Mouse (Mus musculus) midbrain, embryonic 13.5 days (tissue): ENCODE measurements around the gene Rtp1. TPM values are rescaled to one million over a fixed set of nuclear protein-coding genes. Genes with fewer than 3 reads are reported as not detected.

Experiments used
- ATAC-seq: fragments of 200-750 bp; cut with Nextera tagmentation; 2 replicates; pipeline ENCODE4 v1.8.0; 2017; ENCODE audit warnings: mild to moderate bottlenecking, moderate TSS enrichment, moderate library complexity
- H3K27ac ChIP-seq: fragments of 300-500 bp; sonication (generic); 2 replicates; pipeline ENCODE4 v1.5.1; 2015; ENCODE audit warnings: inconsistent platforms, mild to moderate bottlenecking, moderate library complexity
- H3K27me3 ChIP-seq: fragments of 300-500 bp; sonication (generic); 2 replicates; pipeline ENCODE4 v1.6.1; 2015; ENCODE audit warnings: mild to moderate bottlenecking, inconsistent platforms
- H3K36me3 ChIP-seq: fragments of 300-500 bp; sonication (generic); 2 replicates; pipeline ENCODE4 v1.6.1; 2015; ENCODE audit warnings: mild to moderate bottlenecking, inconsistent platforms
- H3K4me1 ChIP-seq: fragments of 300-500 bp; sonication (generic); replicated peaks from 2 replicates; pipeline ENCODE4 v1.6.1; 2015; ENCODE audit warnings: inconsistent platforms
- H3K4me2 ChIP-seq: fragments of 300-500 bp; sonication (generic); replicated peaks from 2 replicates; pipeline ENCODE4 v1.6.1; 2015; ENCODE audit warnings: moderate library complexity, mild to moderate bottlenecking, inconsistent platforms
- H3K4me3 ChIP-seq: fragments of 300-500 bp; sonication (generic); replicated peaks from 2 replicates; pipeline ENCODE4 v1.5.1; 2015; ENCODE audit warnings: mild to moderate bottlenecking, inconsistent platforms
- H3K9ac ChIP-seq: fragments of 300-500 bp; sonication (generic); replicated peaks from 2 replicates; pipeline ENCODE4 v1.6.1; 2015; ENCODE audit warnings: mild to moderate bottlenecking, inconsistent platforms
- H3K9me3 ChIP-seq: fragments of 300-500 bp; sonication (generic); 2 replicates; pipeline ENCODE4 v1.6.1; 2016; ENCODE audit warnings: mild to moderate bottlenecking, inconsistent platforms
- WGBS: fragments of 180-500 bp; shearing (Covaris S2); methylation state at CpG from one replicate; pipeline ENCODE4 v1.1.7; 2015; 5-methylcytosine and 5-hydroxymethylcytosine counted together
- polyA plus RNA-seq: library from polyadenylated mRNA; unstranded; fragments of >200 nt; fragmentation: Nextera tagmentation; extraction: Ambion mirVana; gene quantifications from 2 replicates; pipeline ENCODE4 v1.2.1, GENCODE M21; 2015

Gene Rtp1
- polyA plus RNA-seq, 1 experiment from 2014 or later, result 0.08 TPM

- Histone ChIP-seq H3K4me3 (no peak overlapping the region), H3K4me2 (no peak overlapping the region), H3K9me3 (no peaks in the 10 kb centered on the region), H3K36me3 (no peaks in the 10 kb centered on the region), H3K4me1 (no peaks in the 10 kb centered on the region), H3K27ac (no peak overlapping the region), H3K27me3 (no peaks in the 10 kb centered on the region; the same call in 1 of the 2 replicates), H3K9ac (no peak overlapping the region)
- WGBS, result 53% methylated on average over 7 of the region's 7 CpGs
- ATAC-seq, result no peak
Measured at GRCm38 (mm10) chr16:23458906-23459588, 30.1 kb downstream of the Rtp1 start.

DNA sequence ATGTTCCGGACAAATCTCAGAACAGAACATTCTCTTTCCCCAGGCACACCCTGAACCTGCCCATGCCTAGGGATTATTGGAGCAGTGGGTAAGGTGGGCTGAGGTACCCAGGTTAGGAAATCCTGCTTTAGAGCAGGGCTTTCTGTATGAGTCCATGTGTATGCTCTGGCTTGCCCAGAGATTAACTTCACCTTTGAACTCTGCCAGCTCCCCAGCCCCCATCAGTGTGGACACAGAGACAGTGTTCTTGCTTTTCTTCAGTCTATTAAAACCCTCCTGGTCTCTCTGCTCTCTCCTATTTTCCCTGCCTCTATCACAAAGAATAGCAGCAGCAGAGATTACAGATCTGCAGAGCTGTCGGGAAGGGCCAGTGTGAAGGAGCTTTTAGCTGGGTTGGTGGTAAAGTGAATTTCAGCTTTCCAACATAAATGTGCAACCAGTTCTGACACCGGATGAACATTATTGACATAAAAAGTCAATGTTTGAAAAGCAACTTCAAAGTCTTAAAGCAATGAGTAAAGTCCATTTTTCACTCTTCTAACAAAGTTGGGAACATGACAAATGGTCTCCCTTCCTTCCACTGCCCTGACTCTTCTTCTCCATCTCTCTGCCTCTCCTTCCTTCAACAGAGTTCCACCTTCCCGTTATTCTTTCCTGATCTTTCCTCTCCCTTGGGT lies 34.9 kb downstream of the Rtp1 start:
- 85% methylated on average over 4 of the region's 4 CpGs for WGBS
- peaks cover 4% of the 10 kb centered on the region; the same call in 1 of the 2 replicates for H3K36me3 ChIP-seq
- no peaks in the 10 kb centered on the region for H3K4me1 ChIP-seq
- no peak overlapping the region for H3K4me2 ChIP-seq
- no peak overlapping the region for H3K9ac ChIP-seq
- no peaks in the 10 kb centered on the region for H3K27me3 ChIP-seq
- H3K4me3 ChIP-seq, result no peak overlapping the region
- no peaks in the 10 kb centered on the region for H3K9me3 ChIP-seq
- no peak for ATAC-seq
- H3K27ac ChIP-seq, result no peak overlapping the region

DNA sequence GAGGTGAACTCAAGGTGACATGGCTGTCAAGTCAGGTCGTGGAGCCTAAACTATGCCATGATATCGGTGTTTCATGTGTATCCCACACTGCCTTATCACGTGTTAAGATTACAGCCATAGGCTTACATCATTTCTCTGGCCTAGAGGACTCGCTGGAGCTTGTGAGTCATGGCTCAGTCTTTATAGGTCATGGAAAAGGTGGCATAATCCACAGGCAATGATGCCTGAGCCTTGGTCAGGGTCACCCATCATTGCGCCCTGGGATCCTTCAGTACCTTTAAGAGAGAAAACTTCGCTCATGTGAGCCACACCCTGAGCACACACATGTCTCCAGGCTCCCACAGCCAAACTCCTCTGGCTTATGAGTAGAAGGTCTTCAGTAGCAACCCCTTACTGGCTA lies 42.6 kb downstream of the Rtp1 start:
- Histone ChIP-seq H3K4me1 (no peaks in the 10 kb centered on the region), H3K9ac (no peak overlapping the region), H3K4me3 (no peak overlapping the region), H3K27ac (no peak overlapping the region), H3K27me3 (no peaks in the 10 kb centered on the region), H3K4me2 (no peak overlapping the region), H3K36me3 (peaks cover 48% of the 10 kb centered on the region), H3K9me3 (no peaks in the 10 kb centered on the region)
- ATAC-seq, result no peak
- 98% methylated on average over 6 of the region's 6 CpGs for WGBS

DNA sequence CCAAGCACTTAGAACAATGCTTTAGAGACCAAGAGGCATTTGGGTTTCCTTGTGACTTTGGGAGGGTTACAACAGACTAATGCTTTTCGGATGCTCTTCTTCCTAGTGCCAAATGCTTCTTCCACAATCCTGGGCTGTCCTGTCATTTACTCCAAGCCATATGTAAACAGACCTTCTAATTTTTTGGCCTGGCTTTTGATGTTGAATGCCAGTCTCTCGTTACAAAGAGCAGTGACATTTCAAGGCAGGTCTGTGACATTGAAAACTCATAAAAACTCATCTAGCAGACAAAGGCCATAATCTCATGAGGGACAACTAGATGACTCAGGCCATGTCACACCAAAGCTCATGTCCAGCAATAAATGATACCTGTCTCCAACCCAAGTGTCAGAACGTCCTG lies 43.1 kb downstream of the Rtp1 start:
- no peak overlapping the region for H3K9ac ChIP-seq
- H3K9me3 ChIP-seq, result no peaks in the 10 kb centered on the region
- WGBS, result 82% methylated on average over 3 of the region's 3 CpGs
- no peak for ATAC-seq
- no peak overlapping the region for H3K4me2 ChIP-seq
- no peaks in the 10 kb centered on the region for H3K4me1 ChIP-seq
- H3K4me3 ChIP-seq, result no peak overlapping the region
- H3K36me3 ChIP-seq, result peaks cover 48% of the 10 kb centered on the region
- H3K27ac ChIP-seq, result no peak overlapping the region
- H3K27me3 ChIP-seq, result no peaks in the 10 kb centered on the region

DNA sequence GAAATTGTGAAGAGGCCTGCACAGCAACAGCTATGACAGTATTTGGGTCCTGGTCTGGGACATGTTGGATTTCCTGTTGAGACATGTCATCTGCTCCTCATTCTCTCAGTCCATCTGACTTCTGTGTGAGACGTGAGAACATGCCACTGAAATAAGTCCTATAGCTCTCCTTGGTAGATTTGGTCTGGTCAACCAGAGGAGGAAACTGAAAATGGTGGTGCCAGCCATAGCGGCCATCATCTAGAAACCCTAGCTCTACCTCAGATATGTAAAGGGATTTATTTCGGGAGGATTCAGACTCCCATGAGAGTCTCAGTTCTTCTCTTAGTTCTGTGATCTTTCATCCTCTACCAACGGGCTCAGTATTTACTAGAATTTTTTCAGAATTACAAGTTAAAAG lies 46.7 kb downstream of the Rtp1 start:
- WGBS, result 94% methylated on average over 4 of the region's 4 CpGs
- Histone ChIP-seq H3K9me3 (no peaks in the 10 kb centered on the region), H3K4me1 (no peaks in the 10 kb centered on the region), H3K36me3 (peaks cover 31% of the 10 kb centered on the region), H3K4me2 (no peak overlapping the region), H3K9ac (no peak overlapping the region), H3K27ac (no peak overlapping the region), H3K27me3 (no peaks in the 10 kb centered on the region), H3K4me3 (no peak overlapping the region)
- no peak for ATAC-seq

GRCm38 (mm10) chr16:23476598-23476997 lies 47.7 kb downstream of the Rtp1 start:
- no peak overlapping the region for H3K27ac ChIP-seq
- ATAC-seq, result no peak
- H3K4me2 ChIP-seq, result no peak overlapping the region
- no peak overlapping the region for H3K9ac ChIP-seq
- peaks cover 32% of the 10 kb centered on the region for H3K36me3 ChIP-seq
- no peaks in the 10 kb centered on the region for H3K27me3 ChIP-seq
- no peaks in the 10 kb centered on the region for H3K9me3 ChIP-seq
- H3K4me1 ChIP-seq, result no peaks in the 10 kb centered on the region
- H3K4me3 ChIP-seq, result no peak overlapping the region

- H3K9me3 ChIP-seq, result no peaks in the 10 kb centered on the region
- H3K27me3 ChIP-seq, result no peaks in the 10 kb centered on the region
- H3K4me1 ChIP-seq, result 0 out of 2 replicates have a peak, but pooled peaks cover 3% of the 10 kb centered on the region
- no peak overlapping the region for H3K4me3 ChIP-seq
- H3K9ac ChIP-seq, result no peak overlapping the region
- H3K4me2 ChIP-seq, result no peak overlapping the region
- peaks cover 32% of the 10 kb centered on the region for H3K36me3 ChIP-seq
- ATAC-seq, result no peak
- WGBS, result 66% methylated on average over 7 of the region's 7 CpGs
- H3K27ac ChIP-seq, result no peak overlapping the region
Measured at GRCm38 (mm10) chr16:23479872-23480603, 51.1 kb downstream of the Rtp1 start.

GRCm38 (mm10) chr16:23482218-23482617 lies 53.3 kb downstream of the Rtp1 start:
- no peak for ATAC-seq
- H3K27ac ChIP-seq, result no peak overlapping the region
- 0 out of 2 replicates have a peak, but pooled peaks cover 3% of the 10 kb centered on the region for H3K4me1 ChIP-seq
- H3K4me3 ChIP-seq, result no peak overlapping the region
- H3K4me2 ChIP-seq, result no peak overlapping the region
- no peak overlapping the region for H3K9ac ChIP-seq
- 16% methylated on average over 3 of the region's 3 CpGs for WGBS
- H3K36me3 ChIP-seq, result peaks cover 48% of the 10 kb centered on the region
- H3K27me3 ChIP-seq, result no peaks in the 10 kb centered on the region
- no peaks in the 10 kb centered on the region for H3K9me3 ChIP-seq

DNA sequence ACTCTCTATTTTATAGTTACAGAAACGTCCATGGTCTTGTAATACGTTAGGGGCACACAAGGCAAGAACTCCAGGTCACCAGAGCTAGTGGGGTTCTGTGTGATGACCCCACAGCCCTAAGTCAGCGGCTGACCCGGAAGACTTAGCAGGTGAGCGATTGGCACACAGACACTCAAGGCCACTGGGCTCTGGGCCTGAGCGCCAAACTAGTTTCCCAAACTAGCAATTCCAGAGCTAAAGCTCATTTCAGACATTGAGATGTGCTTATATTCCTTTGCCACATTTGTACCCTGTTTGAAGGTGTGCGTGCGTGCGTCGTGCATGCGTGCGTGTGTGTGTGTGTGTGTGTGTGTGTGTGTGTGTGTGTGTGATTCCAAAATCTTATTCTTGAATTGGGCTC lies 53.9 kb downstream of the Rtp1 start:
- Histone ChIP-seq H3K9me3 (no peaks in the 10 kb centered on the region), H3K9ac (no peak overlapping the region), H3K27ac (no peak overlapping the region), H3K27me3 (no peaks in the 10 kb centered on the region), H3K4me2 (no peak overlapping the region), H3K4me3 (no peak overlapping the region), H3K36me3 (peaks cover 54% of the 10 kb centered on the region), H3K4me1 (0 out of 2 replicates have a peak, but pooled peaks cover 3% of the 10 kb centered on the region)
- no peak for ATAC-seq
- 93% methylated on average over 12 of the region's 12 CpGs for WGBS

DNA sequence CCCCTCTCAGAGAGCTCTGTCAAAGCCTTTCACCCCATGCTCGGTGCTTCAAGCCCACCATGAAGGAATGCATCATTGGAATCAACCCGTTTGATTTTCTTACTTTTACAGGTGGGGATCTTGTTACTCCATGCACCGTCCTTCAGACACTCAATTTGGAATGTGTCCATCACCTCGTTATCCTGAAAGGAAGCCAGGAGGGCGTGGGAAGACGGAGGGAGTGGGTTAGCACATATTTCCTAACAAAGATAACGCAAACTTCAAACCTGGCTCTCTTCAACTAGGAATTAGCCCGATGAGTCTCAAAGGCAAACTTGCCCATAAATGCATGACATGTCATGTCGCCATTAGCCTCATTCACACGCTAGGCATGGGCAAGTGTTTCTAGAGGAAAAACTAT lies 54.4 kb downstream of the Rtp1 start:
- Histone ChIP-seq H3K4me3 (no peak overlapping the region), H3K4me2 (no peak overlapping the region), H3K36me3 (peaks cover 58% of the 10 kb centered on the region), H3K27me3 (no peaks in the 10 kb centered on the region), H3K9ac (no peak overlapping the region), H3K27ac (no peak overlapping the region), H3K9me3 (no peaks in the 10 kb centered on the region), H3K4me1 (0 out of 2 replicates have a peak, but pooled peaks cover 3% of the 10 kb centered on the region)
- no peak for ATAC-seq
- 92% methylated on average over 10 of the region's 10 CpGs for WGBS
